Mouse (Mus musculus) heart, embryonic 16.5 days (tissue): Measurements from ENCODE around the gene Slc6a4. TPM values are rescaled to one million over a fixed set of nuclear protein-coding genes. Genes with fewer than 3 reads are reported as not detected.

Source experiments
- ATAC-seq: fragments of 200-750 bp; cut with Nextera tagmentation; replicated peaks from 2 replicates; pipeline ENCODE4 v1.8.0; 2017; ENCODE audit warnings: moderate number of reproducible peaks; ENCODE audit not compliant: insufficient read depth, low FRiP score; ENCODE audit errors: extremely low read depth
- H3K27ac ChIP-seq: fragments of 300-500 bp; sonication (generic); 2 replicates; pipeline ENCODE4 v1.5.1; 2014; ENCODE audit warnings: mild to moderate bottlenecking, low read length, control low read depth, moderate library complexity
- H3K27me3 ChIP-seq: fragments of 300-500 bp; sonication (generic); 2 replicates; pipeline ENCODE4 v1.6.1; 2014; ENCODE audit warnings: low read length, mixed read lengths; ENCODE audit not compliant: control insufficient read depth, insufficient read depth
- H3K36me3 ChIP-seq: fragments of 300-500 bp; sonication (generic); 2 replicates; pipeline ENCODE4 v1.6.1; 2014; ENCODE audit not compliant: control insufficient read depth, insufficient read depth
- H3K4me1 ChIP-seq: fragments of 300-500 bp; sonication (generic); 2 replicates; pipeline ENCODE4 v1.6.1; 2014; ENCODE audit warnings: low read length, mixed read lengths; ENCODE audit not compliant: control insufficient read depth, insufficient read depth
- H3K4me2 ChIP-seq: fragments of 300-500 bp; sonication (generic); 2 replicates; pipeline ENCODE4 v1.6.1; 2014; ENCODE audit warnings: low read depth, mild to moderate bottlenecking, control low read depth, low read length
- H3K4me3 ChIP-seq: fragments of 300-500 bp; sonication (generic); 2 replicates; pipeline ENCODE4 v1.5.1; 2014; ENCODE audit warnings: mild to moderate bottlenecking, control low read depth, low read length
- H3K9ac ChIP-seq: fragments of 300-500 bp; sonication (generic); 2 replicates; pipeline ENCODE4 v1.6.1; 2014; ENCODE audit warnings: low read length, control low read depth
- H3K9me3 ChIP-seq: fragments of 300-500 bp; sonication (generic); replicated peaks from 2 replicates; pipeline ENCODE4 v1.6.1; 2016; ENCODE audit warnings: low read length; ENCODE audit not compliant: control insufficient read depth
- WGBS: fragments of 180-500 bp; shearing (Covaris S2); extraction: QIAGEN DNeasy Blood & Tissue Kit; methylation state at CpG from one replicate; pipeline ENCODE4 v1.1.7; 2014; 5-methylcytosine and 5-hydroxymethylcytosine counted together
- polyA plus RNA-seq: library from polyadenylated mRNA; unstranded; fragments of >200 nt; fragmentation: Nextera tagmentation; extraction: Ambion mirVana; gene quantifications from 2 replicates; pipeline ENCODE4 v1.2.1, GENCODE M21; 2015

Gene Slc6a4
- polyA plus RNA-seq: 0.58 and 0.70 TPM in 2 replicates

- H3K36me3 ChIP-seq: no peaks in the 10 kb centered on the region
- peaks cover 10% of the 10 kb centered on the region for H3K4me1 ChIP-seq
- WGBS: under 1% methylated on average over 52 of the region's 52 CpGs
- H3K4me3 ChIP-seq: peak within 1 kb of the TSS; percentile 66
- H3K9ac ChIP-seq: peak within 1 kb of the TSS; percentile 42
- H3K27ac ChIP-seq: no peak within 1 kb of the TSS
- peaks cover 46% of the 10 kb centered on the region for H3K27me3 ChIP-seq
- H3K4me2 ChIP-seq: peak within 1 kb of the TSS; percentile 93
- no peak for ATAC-seq
- H3K9me3 ChIP-seq: no peaks in the 10 kb centered on the region
Measured at GRCm38 (mm10) chr11:76997916-76998704, at the start of gene Slc6a4. Gene Slc6a4, plus strand, starts transcription at chr11:76998603.

- H3K27me3 ChIP-seq: no peaks in the 10 kb centered on the region
- ATAC-seq: no peak
- H3K9me3 ChIP-seq: no peaks in the 10 kb centered on the region
- peaks cover 44% of the 10 kb centered on the region for H3K36me3 ChIP-seq
- peak overlapping the region; percentile 61 for H3K27ac ChIP-seq
- WGBS: 62% methylated on average over 2 of the region's 2 CpGs
- H3K9ac ChIP-seq: no peak overlapping the region
- peaks cover 6% of the 10 kb centered on the region; the same call in 1 of the 2 replicates for H3K4me1 ChIP-seq
- H3K4me3 ChIP-seq: no peak overlapping the region
- H3K4me2 ChIP-seq: no peak overlapping the region; the same call in 1 of the 2 replicates
Measured at GRCm38 (mm10) chr11:76953536-76953935, 44.9 kb upstream of the Slc6a4 start.

GRCm38 (mm10) chr11:76965703-76966102 lies 32.7 kb upstream of the Slc6a4 start:
- H3K9me3 ChIP-seq: no peaks in the 10 kb centered on the region
- H3K4me2 ChIP-seq: no peak overlapping the region
- no peaks in the 10 kb centered on the region for H3K27me3 ChIP-seq
- ATAC-seq: no peak
- peaks cover 6% of the 10 kb centered on the region for H3K4me1 ChIP-seq
- peaks cover 55% of the 10 kb centered on the region for H3K36me3 ChIP-seq
- 86% methylated on average over 3 of the region's 3 CpGs for WGBS
- H3K27ac ChIP-seq: no peak overlapping the region
- H3K9ac ChIP-seq: no peak overlapping the region
- H3K4me3 ChIP-seq: no peak overlapping the region

- Histone ChIP-seq H3K4me3 (no peak overlapping the region), H3K36me3 (peaks cover 68% of the 10 kb centered on the region), H3K9ac (no peak overlapping the region), H3K27me3 (no peaks in the 10 kb centered on the region), H3K27ac (no peak overlapping the region), H3K9me3 (no peaks in the 10 kb centered on the region), H3K4me1 (peaks cover 8% of the 10 kb centered on the region), H3K4me2 (no peak overlapping the region)
- WGBS: 31% methylated on average over 2 of the region's 2 CpGs
- no peak for ATAC-seq
Measured at GRCm38 (mm10) chr11:76970328-76970727, 28.1 kb upstream of the Slc6a4 start.

GRCm38 (mm10) chr11:76974680-76975319 lies 23.6 kb upstream of the Slc6a4 start:
- Histone ChIP-seq H3K4me3 (no peak overlapping the region), H3K4me1 (peaks cover 8% of the 10 kb centered on the region), H3K9ac (no peak overlapping the region), H3K27me3 (no peaks in the 10 kb centered on the region), H3K36me3 (peaks cover 53% of the 10 kb centered on the region), H3K4me2 (no peak overlapping the region), H3K27ac (no peak overlapping the region), H3K9me3 (no peaks in the 10 kb centered on the region)
- no peak for ATAC-seq
- 72% methylated on average over 7 of the region's 7 CpGs for WGBS

- H3K27me3 ChIP-seq: no peaks in the 10 kb centered on the region
- no peaks in the 10 kb centered on the region for H3K9me3 ChIP-seq
- H3K27ac ChIP-seq: no peak overlapping the region
- H3K4me3 ChIP-seq: no peak overlapping the region
- peaks cover 6% of the 10 kb centered on the region; the same call in 1 of the 2 replicates for H3K4me1 ChIP-seq
- H3K4me2 ChIP-seq: no peak overlapping the region
- ATAC-seq: no peak
- H3K9ac ChIP-seq: no peak overlapping the region
- H3K36me3 ChIP-seq: peaks cover 25% of the 10 kb centered on the region
- WGBS: 78% methylated on average over 5 of the region's 5 CpGs
Measured at GRCm38 (mm10) chr11:76981570-76982141, 16.7 kb upstream of the Slc6a4 start.

- no peak overlapping the region for H3K27ac ChIP-seq
- no peak overlapping the region for H3K4me2 ChIP-seq
- peaks cover 6% of the 10 kb centered on the region; the same call in 1 of the 2 replicates for H3K4me1 ChIP-seq
- H3K9me3 ChIP-seq: no peaks in the 10 kb centered on the region
- H3K4me3 ChIP-seq: no peak overlapping the region
- no peak overlapping the region for H3K9ac ChIP-seq
- no peak for ATAC-seq
- no peaks in the 10 kb centered on the region for H3K27me3 ChIP-seq
- peaks cover 27% of the 10 kb centered on the region for H3K36me3 ChIP-seq
- WGBS: 75% methylated on average over 4 of the region's 4 CpGs
Measured at GRCm38 (mm10) chr11:76982415-76982814, 16.0 kb upstream of the Slc6a4 start.

- no peak for ATAC-seq
- Histone ChIP-seq H3K9me3 (no peaks in the 10 kb centered on the region), H3K4me3 (no peak overlapping the region), H3K4me2 (no peak overlapping the region), H3K27me3 (no peaks in the 10 kb centered on the region), H3K4me1 (peaks cover 6% of the 10 kb centered on the region; the same call in 1 of the 2 replicates), H3K27ac (no peak overlapping the region), H3K36me3 (peaks cover 25% of the 10 kb centered on the region), H3K9ac (no peak overlapping the region)
- 40% methylated on average over 5 of the region's 5 CpGs for WGBS
Measured at GRCm38 (mm10) chr11:76983641-76984040, 14.8 kb upstream of the Slc6a4 start.

- Histone ChIP-seq H3K4me2 (no peak overlapping the region), H3K27me3 (no peaks in the 10 kb centered on the region), H3K9me3 (no peaks in the 10 kb centered on the region), H3K27ac (no peak overlapping the region), H3K4me1 (peaks cover 6% of the 10 kb centered on the region; the same call in 1 of the 2 replicates), H3K9ac (no peak overlapping the region), H3K4me3 (no peak overlapping the region), H3K36me3 (peaks cover 20% of the 10 kb centered on the region)
- ATAC-seq: no peak
Measured at GRCm38 (mm10) chr11:76984173-76984572, 14.2 kb upstream of the Slc6a4 start.
